Mouse (Mus musculus): ENCODE data around the gene Acsl1.

Acsl1 gene

GRCm38 (mm10) chr8:46503072-46503695, 32.3 kb downstream of the Acsl1 start:
- in situ Hi-C loops (cut with MboI, MseI) = no loop called here

GRCm38 (mm10) chr8:46504196-46504595, 33.4 kb downstream of the Acsl1 start:
- in situ Hi-C loops (cut with MboI, MseI) = no loop called here

GRCm38 (mm10) chr8:46508488-46509395, 37.9 kb downstream of the Acsl1 start:
- in situ Hi-C loops (cut with MboI, MseI) = no loop called here

GRCm38 (mm10) chr8:46509474-46509873, 38.6 kb downstream of the Acsl1 start:
- in situ Hi-C loops (cut with MboI, MseI) = no loop called here

GRCm38 (mm10) chr8:46511336-46511735, 40.5 kb downstream of the Acsl1 start:
- in situ Hi-C loops (cut with MboI, MseI) = no loop called here

GRCm38 (mm10) chr8:46512538-46512937, 41.7 kb downstream of the Acsl1 start:
- in situ Hi-C loops (cut with MboI, MseI) = no loop called here

GRCm38 (mm10) chr8:46514027-46514426, 43.2 kb downstream of the Acsl1 start:
- in situ Hi-C loops (cut with MboI, MseI) = no loop called here

- in situ Hi-C loops (cut with MboI, MseI) = no loop called here
Measured at GRCm38 (mm10) chr8:46520667-46521066, 49.8 kb downstream of the Acsl1 start.

GRCm38 (mm10) chr8:46526098-46526497, 55.3 kb downstream of the Acsl1 start:
- in situ Hi-C loops (cut with MboI, MseI) = no loop called here

GRCm38 (mm10) chr8:46526821-46527220, 56.0 kb downstream of the Acsl1 start:
- in situ Hi-C loops (cut with MboI, MseI) = no loop called here

GRCm38 (mm10) chr8:46529508-46529907, 58.7 kb downstream of the Acsl1 start:
- in situ Hi-C loops (cut with MboI, MseI) = no loop called here

GRCm38 (mm10) chr8:46530541-46530940, 59.7 kb downstream of the Acsl1 start:
- in situ Hi-C loops (cut with MboI, MseI) = no loop called here

- in situ Hi-C loops (cut with MboI, MseI) = no loop called here
Measured at GRCm38 (mm10) chr8:46533926-46534325, 63.1 kb downstream of the Acsl1 start.

GRCm38 (mm10) chr8:46539701-46540100, 68.9 kb downstream of the Acsl1 start:
- in situ Hi-C loops (cut with MboI, MseI) = loop anchor here in 1 of 2 experiments (5.0 kb wide), 1 partner anchor 217 kb away; no protein-coding TSS in a partner anchor

- in situ Hi-C loops (cut with MboI, MseI) = loop anchor here in 1 of 2 experiments (5.0 kb wide), 1 partner anchor 221 kb away; no protein-coding TSS in a partner anchor
Measured at GRCm38 (mm10) chr8:46543191-46543590, 72.4 kb downstream of the Acsl1 start.

GRCm38 (mm10) chr8:46543662-46544061, 72.8 kb downstream of the Acsl1 start:
- in situ Hi-C loops (cut with MboI, MseI) = loop anchor here in 1 of 2 experiments (5.0 kb wide), 1 partner anchor 221 kb away; no protein-coding TSS in a partner anchor

GRCm38 (mm10) chr8:46545854-46546253, 75.0 kb downstream of the Acsl1 start:
- in situ Hi-C loops (cut with MboI, MseI) = loop anchor here in 1 of 2 experiments (5.0 kb wide), 2 partner anchors 234 to 304 kb away; no protein-coding TSS in a partner anchor

- in situ Hi-C loops (cut with MboI, MseI) = loop anchor here in 1 of 2 experiments (5.0 kb wide), 2 partner anchors 234 to 304 kb away; no protein-coding TSS in a partner anchor
Measured at GRCm38 (mm10) chr8:46546431-46547176, 75.8 kb downstream of the Acsl1 start.

GRCm38 (mm10) chr8:46547245-46547644, 76.4 kb downstream of the Acsl1 start:
- in situ Hi-C loops (cut with MboI, MseI) = loop anchor here in 1 of 2 experiments (5.0 kb wide), 2 partner anchors 235 to 305 kb away; no protein-coding TSS in a partner anchor

- in situ Hi-C loops (cut with MboI, MseI) = loop anchor here (5.0 to 25.0 kb wide), 5 partner anchors 78 to 812 kb away; partner anchors contain the start of genes Acsl1 (in 1 of the 2), Irf2 (in 1 of the 2) and Lrp2bp (in 1 of the 2)
Measured at GRCm38 (mm10) chr8:46550058-46550457, 79.2 kb downstream of the Acsl1 start.

GRCm38 (mm10) chr8:46551029-46551428, 80.2 kb downstream of the Acsl1 start:
- in situ Hi-C loops (cut with MboI, MseI) = loop anchor here (5.0 to 25.0 kb wide), 5 partner anchors 79 to 811 kb away; partner anchors contain the start of genes Acsl1 (in 1 of the 2), Irf2 (in 1 of the 2) and Lrp2bp (in 1 of the 2)

Measured in T-helper 17 cell (primary cell).